Mouse (Mus musculus): ENCODE data around the gene Fxn. TPM values are rescaled to one million over a fixed set of nuclear protein-coding genes. Genes with fewer than 3 reads are reported as not detected.

Gene Fxn
- polyA plus RNA-seq, 1 experiment, result 22.5 TPM

GRCm38 (mm10) chr19:24302198-24302597 lies 21.8 kb upstream of the Fxn start:
- Histone ChIP-seq H3K4me1 (replicated peaks; ENCODE audit: control insufficient read depth, insufficient read depth, low read length) (no peaks in the 10 kb centered on the region), H3K27ac (ENCODE audit: control insufficient read depth, insufficient read depth, low read length) (no peak overlapping the region), H3K27me3 (ENCODE audit: control insufficient read depth, insufficient read depth, low read length) (no peaks in the 10 kb centered on the region), H3K4me3 (ENCODE audit: control insufficient read depth, insufficient read depth, low read length) (no peak overlapping the region), H3K36me3 (ENCODE audit: control insufficient read depth, insufficient read depth, low read length) (no peaks in the 10 kb centered on the region)
- TF ChIP-seq CTCF (IDR thresholded peaks at IDR 0.05; ENCODE audit: borderline replicate concordance, control insufficient read depth, extremely low read depth, insufficient read depth, low read length, poor library complexity) (no peak), POLR2A (IDR thresholded peaks at IDR 0.05; ENCODE audit: control insufficient read depth, extremely low read depth, insufficient read depth, low read length, poor library complexity) (no peak)
- no peak for DNase-seq
- WGBS, result 96% methylated on average over 10 of the region's 10 CpGs

GRCm38 (mm10) chr19:24301768-24302148 lies 21.4 kb upstream of the Fxn start:
- TF ChIP-seq CTCF (IDR thresholded peaks at IDR 0.05; ENCODE audit: borderline replicate concordance, control insufficient read depth, extremely low read depth, insufficient read depth, low read length, poor library complexity) (no peak), POLR2A (IDR thresholded peaks at IDR 0.05; ENCODE audit: control insufficient read depth, extremely low read depth, insufficient read depth, low read length, poor library complexity) (no peak)
- Histone ChIP-seq H3K27ac (ENCODE audit: control insufficient read depth, insufficient read depth, low read length) (no peak overlapping the region), H3K27me3 (ENCODE audit: control insufficient read depth, insufficient read depth, low read length) (no peaks in the 10 kb centered on the region), H3K4me3 (ENCODE audit: control insufficient read depth, insufficient read depth, low read length) (no peak overlapping the region), H3K4me1 (replicated peaks; ENCODE audit: control insufficient read depth, insufficient read depth, low read length) (no peaks in the 10 kb centered on the region), H3K36me3 (ENCODE audit: control insufficient read depth, insufficient read depth, low read length) (no peaks in the 10 kb centered on the region)
- 82% methylated on average over 5 of the region's 5 CpGs for WGBS
- no peak for DNase-seq

DNA sequence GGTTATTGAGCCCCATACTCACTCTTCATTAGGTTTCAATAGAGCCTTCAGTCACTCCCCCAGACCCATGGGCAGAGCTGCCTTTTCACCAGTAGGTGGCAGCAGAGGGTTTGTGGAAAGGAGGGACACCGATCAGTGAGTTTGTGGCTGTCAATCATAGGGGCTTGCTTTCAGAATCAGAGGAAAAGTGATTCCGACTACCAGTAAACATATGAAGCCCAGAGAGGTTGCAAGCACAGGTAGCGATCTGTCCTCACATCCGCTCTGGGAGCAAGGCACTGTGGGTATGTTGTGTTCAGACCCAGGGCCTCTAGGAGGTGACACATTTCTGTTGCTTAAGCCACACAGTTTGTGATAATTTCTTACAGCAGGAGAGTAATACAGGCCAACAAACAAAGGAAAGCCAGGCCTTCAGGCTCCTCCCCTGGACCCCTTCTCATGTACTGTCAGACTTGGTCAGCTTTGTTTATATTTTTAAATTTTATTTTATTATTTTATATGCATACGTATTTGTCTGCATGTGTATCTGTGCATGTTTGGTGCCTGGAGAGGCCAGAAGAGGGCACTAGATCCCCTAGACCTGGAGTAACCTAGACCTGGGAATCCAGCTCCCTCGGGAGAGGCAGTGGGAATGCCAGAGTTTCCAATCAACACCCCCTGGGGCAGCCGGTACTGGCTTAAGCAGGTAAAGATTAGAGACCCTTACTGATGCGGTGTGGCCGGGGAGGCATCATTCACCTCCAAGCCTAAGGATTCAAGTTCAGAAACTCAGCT lies 20.8 kb upstream of the Fxn start:
- TF ChIP-seq CTCF (IDR thresholded peaks at IDR 0.05; ENCODE audit: borderline replicate concordance, control insufficient read depth, extremely low read depth, insufficient read depth, low read length, poor library complexity) (peak; percentile 65; the same call in 1 of the 2 replicates), POLR2A (IDR thresholded peaks at IDR 0.05; ENCODE audit: control insufficient read depth, extremely low read depth, insufficient read depth, low read length, poor library complexity) (no peak)
- H3K27me3 ChIP-seq (ENCODE audit: control insufficient read depth, insufficient read depth, low read length), result no peaks in the 10 kb centered on the region
- no peak overlapping the region for H3K4me3 ChIP-seq (ENCODE audit: control insufficient read depth, insufficient read depth, low read length)
- 42% methylated on average over 9 of the region's 9 CpGs for WGBS
- no peaks in the 10 kb centered on the region for H3K36me3 ChIP-seq (ENCODE audit: control insufficient read depth, insufficient read depth, low read length)
- DNase-seq, result peak; percentile 78
- H3K27ac ChIP-seq (ENCODE audit: control insufficient read depth, insufficient read depth, low read length), result no peak overlapping the region
- H3K4me1 ChIP-seq (replicated peaks; ENCODE audit: control insufficient read depth, insufficient read depth, low read length), result no peaks in the 10 kb centered on the region

DNA sequence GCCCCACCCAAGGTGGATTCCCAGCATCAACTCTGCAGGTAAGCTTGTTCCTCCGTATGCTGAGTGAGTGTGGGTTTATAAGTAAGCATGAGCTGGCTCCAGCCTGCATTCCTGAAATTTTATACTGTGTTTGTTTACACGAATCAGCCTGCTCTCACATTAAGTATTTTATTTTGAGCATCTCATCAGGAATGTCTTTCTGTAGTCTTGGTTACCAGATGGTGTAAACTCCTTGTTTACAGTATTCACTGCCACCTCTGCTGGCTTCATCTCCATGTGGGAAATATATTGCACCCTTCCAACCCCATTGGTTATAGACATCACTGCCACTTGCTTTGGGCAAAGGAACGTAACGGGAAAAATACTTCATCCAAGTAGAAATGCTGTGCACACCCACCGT lies 13.1 kb upstream of the Fxn start:
- no peak for DNase-seq
- Histone ChIP-seq H3K27me3 (ENCODE audit: control insufficient read depth, insufficient read depth, low read length) (no peaks in the 10 kb centered on the region), H3K4me3 (ENCODE audit: control insufficient read depth, insufficient read depth, low read length) (no peak overlapping the region), H3K4me1 (replicated peaks; ENCODE audit: control insufficient read depth, insufficient read depth, low read length) (no peaks in the 10 kb centered on the region), H3K36me3 (ENCODE audit: control insufficient read depth, insufficient read depth, low read length) (no peaks in the 10 kb centered on the region), H3K27ac (ENCODE audit: control insufficient read depth, insufficient read depth, low read length) (no peak overlapping the region)
- TF ChIP-seq POLR2A (IDR thresholded peaks at IDR 0.05; ENCODE audit: control insufficient read depth, extremely low read depth, insufficient read depth, low read length, poor library complexity) (no peak), CTCF (IDR thresholded peaks at IDR 0.05; ENCODE audit: borderline replicate concordance, control insufficient read depth, extremely low read depth, insufficient read depth, low read length, poor library complexity) (no peak)
- WGBS, result 97% methylated on average over 5 of the region's 5 CpGs

GRCm38 (mm10) chr19:24284187-24284586 lies 3.8 kb upstream of the Fxn start:
- H3K4me1 ChIP-seq (replicated peaks; ENCODE audit: control insufficient read depth, insufficient read depth, low read length), result no peaks in the 10 kb centered on the region
- DNase-seq, result peak; percentile 56
- no peak for TF ChIP-seq CTCF (IDR thresholded peaks at IDR 0.05; ENCODE audit: borderline replicate concordance, control insufficient read depth, extremely low read depth, insufficient read depth, low read length, poor library complexity)
- no peak for TF ChIP-seq POLR2A (IDR thresholded peaks at IDR 0.05; ENCODE audit: control insufficient read depth, extremely low read depth, insufficient read depth, low read length, poor library complexity)
- WGBS, result 70% methylated on average over 4 of the region's 4 CpGs
- no peaks in the 10 kb centered on the region for H3K36me3 ChIP-seq (ENCODE audit: control insufficient read depth, insufficient read depth, low read length)
- no peak overlapping the region for H3K4me3 ChIP-seq (ENCODE audit: control insufficient read depth, insufficient read depth, low read length)
- H3K27me3 ChIP-seq (ENCODE audit: control insufficient read depth, insufficient read depth, low read length), result no peaks in the 10 kb centered on the region
- H3K27ac ChIP-seq (ENCODE audit: control insufficient read depth, insufficient read depth, low read length), result no peak overlapping the region

DNA sequence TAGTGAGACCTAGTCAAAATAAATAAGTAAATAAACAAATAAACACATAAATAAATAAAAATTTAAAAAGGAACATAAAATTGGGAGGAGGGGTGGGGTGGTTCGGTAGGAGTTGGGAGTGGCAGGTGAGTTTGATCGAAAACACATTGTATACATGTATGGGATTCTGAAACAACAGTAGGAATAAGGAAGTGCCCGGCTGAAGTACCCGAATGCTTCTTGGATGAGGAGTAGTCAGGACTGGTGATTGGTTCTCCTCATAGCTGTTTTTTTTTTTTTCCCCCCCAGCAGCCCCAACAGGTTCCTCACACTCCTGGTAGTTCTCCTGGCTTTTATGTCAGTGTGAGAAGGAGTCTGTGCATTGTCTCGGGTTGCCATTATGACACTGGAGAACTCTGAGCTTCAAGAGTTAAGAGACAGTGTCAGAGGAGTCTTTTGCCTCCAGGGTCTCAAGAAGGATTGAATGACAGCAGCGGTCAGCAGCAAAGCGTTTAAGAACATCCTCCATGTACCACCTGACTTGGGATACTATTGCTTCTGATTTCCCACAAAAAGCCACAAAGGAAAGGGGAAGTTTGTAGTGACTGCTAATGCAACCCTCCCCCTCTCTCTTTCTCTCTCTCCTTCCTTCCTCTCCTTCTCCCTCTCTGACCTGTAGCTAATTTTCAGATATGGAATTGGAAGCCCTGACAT lies 1.0 kb upstream of the Fxn start:
- DNase-seq, result no peak
- Histone ChIP-seq H3K36me3 (ENCODE audit: control insufficient read depth, insufficient read depth, low read length) (no peaks in the 10 kb centered on the region), H3K27ac (ENCODE audit: control insufficient read depth, insufficient read depth, low read length) (no peak overlapping the region), H3K4me1 (replicated peaks; ENCODE audit: control insufficient read depth, insufficient read depth, low read length) (peaks cover 5% of the 10 kb centered on the region), H3K27me3 (ENCODE audit: control insufficient read depth, insufficient read depth, low read length) (no peaks in the 10 kb centered on the region), H3K4me3 (ENCODE audit: control insufficient read depth, insufficient read depth, low read length) (no peak overlapping the region)
- no peak for TF ChIP-seq CTCF (IDR thresholded peaks at IDR 0.05; ENCODE audit: borderline replicate concordance, control insufficient read depth, extremely low read depth, insufficient read depth, low read length, poor library complexity)
- no peak for TF ChIP-seq POLR2A (IDR thresholded peaks at IDR 0.05; ENCODE audit: control insufficient read depth, extremely low read depth, insufficient read depth, low read length, poor library complexity)
- WGBS, result 22% methylated on average over 7 of the region's 7 CpGs

Measured in thymus, adult 2 months (tissue).